Mouse (Mus musculus): ENCODE measurements around the gene Cdc20. TPM values are rescaled to one million over a fixed set of nuclear protein-coding genes. Genes with fewer than 3 reads are reported as not detected.

The Cdc20 gene
- 2.3 and 2.7 TPM in 2 replicates for total RNA-seq (2017)

DNA sequence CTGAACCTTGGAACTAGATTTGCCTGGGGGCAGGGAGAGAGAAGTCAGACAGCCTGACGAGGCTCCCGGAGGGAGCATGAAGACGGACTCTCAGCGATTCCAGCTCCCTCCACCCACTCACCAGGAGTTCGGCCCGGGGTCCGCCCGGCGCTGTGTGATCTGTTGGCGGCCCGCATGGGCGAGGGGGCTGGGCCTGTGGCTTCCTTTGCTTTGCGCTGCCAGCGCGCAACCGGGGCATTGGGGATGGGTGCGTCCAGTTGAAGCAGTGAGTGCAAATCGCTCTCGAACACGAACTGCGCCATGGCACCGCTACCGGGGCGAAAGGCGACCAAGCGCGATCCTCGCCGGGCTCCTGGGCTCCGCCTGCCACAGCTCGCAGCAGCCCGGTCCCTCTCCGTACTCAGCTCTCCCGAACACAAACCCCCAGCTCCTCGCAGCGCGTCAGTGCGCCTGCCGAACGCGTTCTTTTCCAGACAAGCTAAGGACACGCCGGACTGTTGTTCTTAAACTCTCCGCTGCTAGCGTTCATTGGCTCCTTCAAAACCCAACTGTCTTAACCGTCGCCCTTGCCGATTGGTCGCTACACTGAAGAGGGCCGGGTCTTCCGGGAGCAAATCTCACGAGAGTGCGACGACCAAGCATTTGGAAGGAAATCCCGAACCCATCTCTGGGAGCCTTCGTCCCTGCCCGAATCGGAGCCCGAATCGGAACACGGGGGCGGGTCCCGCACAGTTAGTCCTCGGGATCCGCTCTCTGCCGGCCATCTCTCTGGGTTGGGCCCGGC is at the start of gene Cdc20:
Cdc20 (minus strand) TSS at position 533 of the 784 bp plus-strand sequence.
- peak; percentile 93 for ATAC-seq (ENCODE audit: extremely low read depth, insufficient number of reproducible peaks, low FRiP score, poor library complexity, severe bottlenecking)

GRCm38 (mm10) chr4:118476773-118477530 is 39.8 kb upstream of the Cdc20 start:
- ATAC-seq (ENCODE audit: extremely low read depth, insufficient number of reproducible peaks, low FRiP score, poor library complexity, severe bottlenecking): no peak

DNA sequence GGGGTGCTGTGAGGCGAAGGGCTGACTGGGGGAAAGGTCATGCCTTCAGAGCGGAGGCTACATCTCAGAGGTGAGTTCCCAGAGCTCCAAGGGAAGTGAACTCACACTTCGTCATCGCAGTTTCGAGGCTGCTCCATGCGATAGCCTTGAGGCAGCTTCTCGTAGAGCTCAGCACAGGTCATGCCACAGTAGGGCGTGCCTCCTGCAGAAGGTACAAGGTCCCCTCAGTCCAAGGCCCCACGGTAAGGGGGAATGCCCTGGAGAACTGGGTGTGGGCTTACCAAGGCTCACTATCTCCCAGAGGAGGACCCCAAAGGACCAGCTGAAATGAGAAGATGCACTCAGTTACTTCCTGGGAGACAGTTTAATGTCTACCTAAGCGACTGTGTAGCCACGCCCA is 35.5 kb upstream of the Cdc20 start:
- ATAC-seq (ENCODE audit: extremely low read depth, insufficient number of reproducible peaks, low FRiP score, poor library complexity, severe bottlenecking): no peak

DNA sequence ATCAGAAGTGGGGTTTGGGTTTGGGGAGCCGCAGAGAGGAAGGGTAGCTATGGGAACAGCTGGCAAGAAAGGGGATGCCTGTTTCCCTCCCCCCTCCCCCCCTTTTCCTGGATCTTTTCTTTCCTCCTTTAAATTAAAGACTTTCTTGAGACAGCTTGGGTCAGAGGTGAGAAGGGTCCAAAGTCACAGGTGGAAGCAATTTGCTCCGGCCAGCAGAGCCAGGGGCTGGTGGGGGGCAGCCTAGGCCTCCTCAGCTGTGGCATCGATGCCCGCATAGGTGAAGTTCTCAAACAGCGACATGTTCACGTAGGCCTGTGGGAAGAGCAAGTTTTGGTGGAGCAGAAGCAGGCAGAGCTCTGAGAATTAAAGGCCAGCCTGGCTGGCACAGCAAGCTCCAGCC is 34.1 kb upstream of the Cdc20 start:
- ATAC-seq (ENCODE audit: extremely low read depth, insufficient number of reproducible peaks, low FRiP score, poor library complexity, severe bottlenecking): no peak

- ATAC-seq (ENCODE audit: extremely low read depth, insufficient number of reproducible peaks, low FRiP score, poor library complexity, severe bottlenecking): no peak
These were observed 28.6 kb upstream of the Cdc20 start for GRCm38 (mm10) chr4:118465697-118466163.

DNA sequence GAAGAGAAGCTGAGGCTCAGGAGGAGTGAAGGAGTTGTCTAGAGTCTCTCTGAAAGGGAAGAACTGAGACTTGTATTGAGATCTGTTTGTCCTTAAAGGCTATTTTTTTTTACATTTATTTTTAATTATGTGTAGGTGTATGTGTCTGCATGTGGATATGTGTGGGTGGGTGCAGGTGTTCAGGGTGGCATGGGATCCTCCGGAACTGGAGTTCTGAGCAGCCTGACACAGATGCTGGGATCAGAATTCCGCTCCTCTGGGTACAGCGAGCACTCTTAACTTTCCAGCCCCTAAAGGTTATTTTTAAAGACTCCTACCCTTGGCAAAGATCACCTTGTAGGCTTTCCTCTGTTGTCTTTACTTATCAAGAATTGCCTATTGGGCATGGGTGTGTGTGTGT is 27.8 kb upstream of the Cdc20 start:
- ATAC-seq (ENCODE audit: extremely low read depth, insufficient number of reproducible peaks, low FRiP score, poor library complexity, severe bottlenecking): no peak

DNA sequence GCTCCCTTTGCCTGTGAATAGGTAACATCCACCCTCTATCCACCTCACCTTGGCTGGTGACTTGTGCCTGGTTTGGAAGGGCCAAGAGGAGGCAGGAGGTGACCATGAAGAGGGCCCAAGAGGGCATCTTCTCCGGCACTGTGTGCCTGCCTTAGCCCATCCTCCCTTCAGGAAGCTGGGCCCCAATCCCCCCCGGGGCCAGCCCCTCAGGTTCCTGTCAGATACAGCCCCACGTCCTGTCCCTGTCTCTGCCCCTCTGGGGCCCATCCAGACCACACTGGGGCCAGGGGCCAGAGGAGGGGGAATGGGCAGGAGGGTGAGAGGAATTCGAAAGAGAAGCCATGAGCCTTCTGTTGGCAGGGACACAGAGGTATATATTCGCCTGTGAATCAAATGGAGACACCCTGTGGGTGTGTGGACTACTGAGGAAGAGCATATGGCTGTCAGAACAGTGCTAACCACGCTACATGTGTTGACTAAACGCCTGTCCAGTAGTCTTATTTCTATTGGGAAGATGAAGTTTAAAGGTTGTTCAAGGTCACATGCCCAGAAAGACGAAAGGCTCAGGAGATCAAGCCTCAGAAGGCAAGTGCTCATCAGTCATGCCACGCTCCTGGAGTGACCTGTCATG is 20.3 kb upstream of the Cdc20 start, which contains the start of gene Mpl:
Mpl (minus strand) TSS at position 169 of the 631 bp plus-strand sequence.
- ATAC-seq (ENCODE audit: extremely low read depth, insufficient number of reproducible peaks, low FRiP score, poor library complexity, severe bottlenecking): no peak

- no peak for ATAC-seq (ENCODE audit: extremely low read depth, insufficient number of reproducible peaks, low FRiP score, poor library complexity, severe bottlenecking)
These were observed 9.4 kb upstream of the Cdc20 start for GRCm38 (mm10) chr4:118446415-118447153.

- no peak for ATAC-seq (ENCODE audit: extremely low read depth, insufficient number of reproducible peaks, low FRiP score, poor library complexity, severe bottlenecking)
These were observed 8.7 kb upstream of the Cdc20 start for GRCm38 (mm10) chr4:118445781-118446414.

DNA sequence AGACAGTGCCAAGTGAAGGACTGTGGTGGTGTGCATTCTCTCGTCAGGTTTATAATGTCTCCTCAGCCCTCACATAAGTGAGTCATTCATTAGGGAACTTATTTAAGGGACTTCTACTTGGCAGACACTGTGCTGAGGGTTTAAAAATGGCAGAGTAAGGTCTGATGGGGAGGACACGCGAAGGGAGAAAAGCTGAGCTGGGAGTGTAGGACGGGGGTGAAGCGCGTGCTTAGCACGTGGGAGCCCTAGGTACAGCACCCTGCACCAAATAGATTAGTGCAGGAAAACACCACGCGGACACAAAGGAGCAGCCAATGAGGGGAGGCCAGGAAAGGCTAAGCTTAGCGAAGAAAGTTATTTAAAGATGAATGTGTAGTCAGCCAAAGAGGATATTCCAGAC is 7.9 kb upstream of the Cdc20 start:
- no peak for ATAC-seq (ENCODE audit: extremely low read depth, insufficient number of reproducible peaks, low FRiP score, poor library complexity, severe bottlenecking)

- no peak for ATAC-seq (ENCODE audit: extremely low read depth, insufficient number of reproducible peaks, low FRiP score, poor library complexity, severe bottlenecking)
These were observed 689 bp upstream of the Cdc20 start for GRCm38 (mm10) chr4:118437829-118438253.

DNA sequence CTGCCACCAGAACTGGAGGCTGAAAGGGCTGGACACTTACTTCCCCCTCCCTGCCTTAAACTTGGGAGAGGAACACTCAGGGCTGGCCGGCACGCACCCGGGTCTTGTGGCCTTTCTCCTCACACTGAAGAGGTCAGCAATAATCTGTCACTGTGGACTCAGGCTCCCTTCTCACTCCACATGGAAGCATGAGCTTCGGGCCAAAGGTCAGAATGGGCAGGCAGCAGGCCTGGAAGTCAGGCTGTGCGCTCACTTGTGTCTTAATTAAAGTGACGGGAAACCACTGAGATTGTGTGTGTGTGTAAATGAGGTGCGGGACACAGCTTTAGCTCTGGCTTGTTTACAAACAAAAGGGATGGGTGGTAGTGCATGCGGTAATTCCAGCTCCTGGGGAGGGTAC is 4.8 kb downstream of the Cdc20 start:
- ATAC-seq (ENCODE audit: extremely low read depth, insufficient number of reproducible peaks, low FRiP score, poor library complexity, severe bottlenecking): no peak

DNA sequence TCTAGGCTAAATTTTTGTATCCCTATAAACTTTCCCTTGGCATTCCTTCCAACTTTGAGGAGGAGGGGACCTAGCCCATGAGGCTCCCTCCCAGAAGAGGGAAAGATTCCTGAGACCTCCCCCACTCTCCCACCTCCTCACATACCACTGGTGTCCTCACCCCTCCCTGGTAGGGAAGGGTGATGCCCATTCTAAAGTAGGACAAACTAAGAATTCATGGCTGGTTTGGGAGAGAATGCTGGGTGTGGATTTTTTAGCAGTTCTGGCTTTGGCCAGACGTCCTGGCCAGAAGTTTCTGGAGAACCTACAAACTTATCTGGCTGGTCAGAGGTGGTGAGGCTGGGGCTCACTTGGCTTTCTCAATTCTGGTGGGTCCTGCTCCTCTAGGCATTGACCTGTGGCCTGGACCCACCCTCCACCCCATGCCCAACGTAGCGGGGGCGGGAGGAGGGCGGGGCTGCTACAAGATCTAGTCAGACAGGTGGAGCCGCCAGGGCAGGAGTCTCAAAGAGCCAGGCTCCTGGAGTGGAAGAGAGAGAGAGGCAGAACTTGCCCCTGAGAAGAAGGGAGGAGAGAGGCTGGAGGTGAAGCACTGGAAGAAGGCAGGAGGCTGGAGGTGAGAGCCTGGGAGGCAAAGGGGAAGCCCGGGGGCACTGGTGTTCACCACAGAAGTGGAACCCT is 7.8 kb downstream of the Cdc20 start:
- ATAC-seq (ENCODE audit: extremely low read depth, insufficient number of reproducible peaks, low FRiP score, poor library complexity, severe bottlenecking): no peak

- no peak for ATAC-seq (ENCODE audit: extremely low read depth, insufficient number of reproducible peaks, low FRiP score, poor library complexity, severe bottlenecking)
These were observed 8.5 kb downstream of the Cdc20 start for GRCm38 (mm10) chr4:118428531-118429214.

GRCm38 (mm10) chr4:118427768-118428451 is 9.2 kb downstream of the Cdc20 start, which contains the start of gene Elovl1:
Elovl1 (plus strand) TSS chr4:118428093.
- peak; percentile 66 for ATAC-seq (ENCODE audit: extremely low read depth, insufficient number of reproducible peaks, low FRiP score, poor library complexity, severe bottlenecking)

GRCm38 (mm10) chr4:118427415-118427767 is 9.8 kb downstream of the Cdc20 start:
- no peak for ATAC-seq (ENCODE audit: extremely low read depth, insufficient number of reproducible peaks, low FRiP score, poor library complexity, severe bottlenecking)

- peak; percentile 33; the same call in 1 of the 2 replicates for ATAC-seq (ENCODE audit: extremely low read depth, insufficient number of reproducible peaks, low FRiP score, poor library complexity, severe bottlenecking)
These were observed 11.8 kb downstream of the Cdc20 start for GRCm38 (mm10) chr4:118425374-118425773.

Measured in neutrophil, adult 5-6 weeks (primary cell).